Mouse (Mus musculus): ENCODE results near the gene Lrrc8a.

Lrrc8a gene

GRCm38 (mm10) chr2:30262840-30263441 is 25.4 kb downstream of the Lrrc8a start:
- DNase-seq: peak; percentile 66

DNA sequence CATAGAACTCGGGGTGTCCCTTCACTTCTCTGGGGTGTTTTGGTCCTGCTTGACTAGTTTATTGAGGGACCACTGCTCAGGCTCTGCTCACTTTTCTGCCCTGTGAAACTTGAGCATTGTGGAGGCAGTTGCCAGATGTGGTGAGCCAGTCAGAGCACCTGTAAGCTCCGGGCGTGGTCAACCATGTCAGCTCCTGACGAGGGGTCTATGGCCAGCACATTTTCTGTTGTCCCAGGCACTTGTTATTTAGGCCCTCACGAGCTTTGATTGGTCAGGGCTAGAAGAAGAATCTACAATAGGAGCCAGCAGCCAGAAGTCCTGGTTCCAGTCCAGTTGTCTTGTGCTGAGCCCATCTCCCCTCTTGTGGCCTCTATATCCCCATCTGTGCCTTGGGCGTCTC is 26.3 kb downstream of the Lrrc8a start:
- DNase-seq: no peak

DNA sequence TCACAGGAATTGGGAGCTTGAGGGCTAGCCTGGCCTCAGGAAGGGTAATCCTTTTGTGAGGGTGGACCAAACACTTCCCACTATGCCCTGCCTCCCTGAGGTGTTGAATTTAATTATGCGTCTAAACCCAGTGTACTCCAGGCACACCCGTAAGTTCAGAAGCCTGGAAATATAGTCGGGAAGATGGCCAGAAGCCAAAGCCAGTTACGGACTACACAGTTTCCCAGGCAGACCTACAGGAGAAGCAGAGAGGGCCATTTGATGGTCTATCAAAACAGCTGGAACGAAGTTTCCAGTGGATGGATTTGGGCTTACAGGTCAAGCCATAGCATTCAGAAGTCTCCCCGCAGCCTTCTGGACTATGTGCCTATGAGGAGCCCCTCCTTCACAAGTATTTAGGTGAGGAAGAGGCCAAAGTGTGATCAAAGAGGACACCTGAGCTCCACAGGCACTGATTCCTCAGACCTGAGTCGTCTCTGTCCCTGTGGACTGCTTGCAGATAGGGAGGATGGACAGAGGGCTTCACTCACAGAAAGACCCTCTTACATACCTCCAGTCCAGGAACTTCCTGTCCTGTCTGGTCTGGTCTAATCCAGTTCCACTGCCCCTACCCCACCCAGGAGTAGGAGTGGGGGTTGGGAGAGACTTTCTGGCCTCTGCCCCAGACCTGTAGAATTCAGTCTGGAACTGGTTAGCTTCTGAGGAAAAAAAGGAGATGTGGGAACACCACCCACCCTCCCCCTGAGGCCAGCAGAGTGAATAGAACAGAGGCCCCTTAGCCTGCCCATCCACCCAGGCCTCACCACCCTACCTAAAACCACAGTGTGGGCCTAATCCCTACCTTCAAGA is 27.4 kb downstream of the Lrrc8a start:
- no peak for DNase-seq

DNA sequence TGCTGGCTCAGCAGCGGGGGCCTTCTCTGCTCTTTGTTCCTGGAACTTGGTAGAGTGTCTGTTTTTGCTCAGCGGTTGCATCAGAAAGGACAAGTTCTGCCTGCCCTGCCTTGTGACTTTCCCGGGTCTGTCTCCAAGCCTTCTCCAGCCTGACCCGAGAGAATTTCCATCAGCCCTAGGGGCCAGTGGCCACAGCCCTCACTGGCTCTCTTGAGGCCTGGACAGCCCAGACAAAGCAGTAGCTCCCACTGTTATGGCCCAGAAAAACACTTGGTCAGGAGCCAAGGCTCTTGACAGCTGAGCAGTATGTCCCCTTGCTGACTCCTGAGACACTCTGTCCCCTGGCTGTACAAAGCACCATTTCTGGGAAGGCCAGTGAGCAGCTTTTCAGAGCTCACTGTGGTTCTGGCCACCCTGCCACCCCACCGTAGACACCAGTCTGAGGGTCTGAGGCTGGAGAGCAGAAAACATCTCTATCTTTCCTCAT is 28.3 kb downstream of the Lrrc8a start, which contains the start of gene Phyhd1:
TSS of gene Phyhd1 (plus strand) at position 437 of the 487 bp plus-strand sequence.
- peak; percentile 78 for DNase-seq

DNA sequence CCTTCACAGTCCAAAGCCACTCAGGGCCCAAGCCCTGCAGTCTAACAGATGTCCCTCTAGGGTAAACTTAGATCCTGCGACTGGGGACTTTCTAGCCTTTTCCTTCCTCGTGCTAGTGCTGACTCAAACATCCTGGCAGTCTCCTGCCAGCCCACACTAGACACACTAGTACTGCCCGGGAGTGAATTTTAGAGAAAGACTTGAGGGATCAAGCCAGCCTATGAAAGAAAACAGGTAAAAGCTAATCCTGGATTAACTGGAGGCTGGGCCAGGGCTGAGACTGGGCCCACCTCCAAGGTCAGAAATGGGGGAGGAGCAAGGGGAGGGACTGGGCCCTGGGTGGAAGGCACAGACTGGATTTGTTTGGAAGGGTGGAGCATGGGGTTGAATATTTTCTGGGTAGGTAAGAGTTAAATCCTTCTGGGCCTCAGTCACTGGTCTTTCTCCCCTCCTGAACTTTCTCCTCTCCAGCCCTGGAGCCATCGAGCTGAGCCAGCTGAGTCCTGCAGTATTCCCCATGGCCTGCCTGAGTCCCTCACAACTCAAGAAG is 29.0 kb downstream of the Lrrc8a start:
- DNase-seq: peak; percentile 73

- no peak for DNase-seq
Measured at GRCm38 (mm10) chr2:30267466-30267865, 30.0 kb downstream of the Lrrc8a start.

- no peak for DNase-seq
Measured at GRCm38 (mm10) chr2:30268371-30268770, 30.9 kb downstream of the Lrrc8a start.

GRCm38 (mm10) chr2:30269241-30269990 is 31.9 kb downstream of the Lrrc8a start:
- DNase-seq: no peak

GRCm38 (mm10) chr2:30270134-30270533 is 32.6 kb downstream of the Lrrc8a start:
- peak; percentile 68 for DNase-seq

GRCm38 (mm10) chr2:30280743-30281142 is 43.2 kb downstream of the Lrrc8a start, which contains the start of gene Gm28038:
Gene Gm28038, plus strand, starts transcription at chr2:30281043.
- no peak for DNase-seq

- DNase-seq: no peak
Measured at GRCm38 (mm10) chr2:30281651-30282050, 44.1 kb downstream of the Lrrc8a start.

GRCm38 (mm10) chr2:30283193-30283592 is 45.7 kb downstream of the Lrrc8a start:
- no peak for DNase-seq

DNA sequence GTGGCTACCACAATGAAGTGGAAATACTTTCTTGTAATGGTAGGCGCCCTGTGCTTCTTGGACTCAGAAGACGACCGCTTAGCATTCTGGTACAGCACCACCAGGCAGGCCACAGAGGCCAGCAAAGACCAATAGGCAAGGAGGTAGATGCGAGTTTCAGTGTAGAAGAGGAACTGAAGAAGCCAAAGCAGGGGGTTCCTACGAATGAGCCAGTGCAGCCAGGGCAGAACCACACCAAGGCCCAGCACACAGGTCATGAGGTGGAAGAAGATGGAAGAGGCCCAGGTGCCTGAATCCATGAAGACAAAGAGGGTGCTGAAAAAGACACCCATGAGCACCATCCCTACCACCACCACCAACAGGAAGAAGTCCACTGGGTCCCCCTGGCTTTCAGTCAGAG is 47.5 kb downstream of the Lrrc8a start:
- DNase-seq: no peak

DNA sequence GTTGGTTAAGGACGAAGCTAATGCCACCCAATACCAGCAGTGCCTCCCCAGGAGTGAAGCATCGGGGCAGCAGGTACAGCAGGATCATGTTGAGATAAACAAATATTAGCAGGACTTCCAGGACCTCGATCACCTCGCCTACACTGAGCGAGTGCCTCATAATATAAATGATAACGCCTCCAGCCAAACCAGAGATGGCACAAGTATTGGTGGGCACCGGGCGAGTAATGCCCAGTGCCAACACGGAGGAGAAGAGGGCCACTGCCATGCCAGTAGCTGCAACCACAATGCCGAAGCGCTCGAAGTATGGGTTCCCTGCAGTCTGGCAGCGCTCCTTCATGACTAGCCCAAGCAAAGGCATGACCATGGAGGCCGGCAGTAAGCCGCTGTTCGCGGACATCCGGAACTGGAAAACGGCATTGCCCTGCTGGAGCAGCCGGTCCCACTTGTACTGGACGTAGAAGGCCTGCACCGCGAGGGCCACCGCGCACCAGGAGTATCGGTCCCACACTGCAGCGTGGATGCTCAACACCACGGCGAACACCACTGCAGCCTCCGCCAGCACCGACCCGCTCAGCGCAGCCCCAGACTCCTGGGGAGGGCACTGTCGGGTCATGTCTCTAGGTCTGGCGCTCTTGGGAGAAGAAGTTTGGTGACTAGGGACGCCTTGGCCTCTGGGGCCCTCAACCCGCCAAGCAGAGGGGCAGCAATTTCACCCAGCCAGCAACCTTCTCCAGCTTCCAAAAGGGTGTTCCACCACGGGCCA is 48.1 kb downstream of the Lrrc8a start:
- no peak for DNase-seq

- peak; percentile 99 for DNase-seq
Measured at GRCm38 (mm10) chr2:30286192-30287026, 48.9 kb downstream of the Lrrc8a start, which contains the start of the genes Dolk and Nup188. Gene Dolk, minus strand, starts transcription at chr2:30286334. Gene Nup188, plus strand, starts transcription at chr2:30286397.

GRCm38 (mm10) chr2:30287027-30287373 is 49.5 kb downstream of the Lrrc8a start:
- DNase-seq: no peak

DNA sequence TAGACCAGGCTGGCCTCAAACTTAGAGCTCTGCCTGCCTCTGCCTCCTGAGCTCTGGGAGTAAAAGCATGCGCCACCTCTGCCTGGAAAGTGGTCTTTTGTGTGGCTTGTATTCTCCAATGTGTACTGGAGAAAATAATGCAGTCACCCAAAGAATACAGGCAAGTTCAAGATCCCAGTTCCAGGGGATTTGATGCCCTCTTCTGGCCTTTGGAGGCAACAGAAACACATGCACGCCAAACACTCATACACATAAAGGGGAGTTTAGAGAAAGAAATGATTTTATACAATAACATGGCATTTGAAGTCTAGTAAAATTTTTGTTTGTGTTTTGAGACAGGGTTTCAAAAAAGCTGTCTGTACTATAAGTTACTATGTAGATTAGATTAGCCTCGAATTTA is 62.0 kb downstream of the Lrrc8a start:
- peak; percentile 4 for DNase-seq

DNA sequence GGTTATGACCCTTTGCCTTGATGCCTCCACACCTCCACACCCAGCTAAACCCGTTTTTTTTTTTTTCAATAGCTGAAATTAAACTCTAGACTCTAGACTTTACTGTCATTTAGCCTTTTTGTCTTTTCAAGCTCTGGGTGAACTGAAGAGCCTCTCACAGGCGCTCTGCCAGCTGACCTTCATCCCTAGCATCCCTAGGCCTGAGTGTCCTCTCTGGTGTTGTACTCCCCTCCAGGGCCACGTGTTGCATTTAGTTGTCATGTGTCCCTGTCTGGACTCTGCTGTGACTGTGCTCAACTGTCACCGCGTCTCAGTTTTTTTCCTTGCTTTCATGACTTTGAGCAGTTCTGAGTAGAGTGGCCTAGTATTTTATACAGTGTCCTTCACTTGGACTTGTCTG is 62.5 kb downstream of the Lrrc8a start:
- DNase-seq: no peak

DNA sequence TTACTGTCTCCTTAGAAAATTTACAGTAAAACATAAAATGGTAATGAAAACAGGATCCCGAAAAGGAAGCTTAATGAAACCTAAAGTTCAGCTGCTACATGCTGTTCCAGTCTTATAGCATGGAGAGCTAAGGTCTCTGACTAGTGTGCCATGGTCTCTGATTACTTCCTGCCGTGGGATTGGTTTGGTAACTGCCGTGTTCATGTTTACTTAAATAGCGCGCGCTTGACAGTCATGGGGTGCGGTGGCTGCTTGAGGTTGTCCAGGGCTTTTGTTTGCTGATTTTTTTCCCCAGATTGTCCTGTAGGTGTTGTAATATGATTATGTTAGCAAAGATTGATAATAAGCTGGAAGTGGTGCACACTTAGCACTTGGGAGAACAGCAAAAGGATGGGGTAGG is 68.6 kb downstream of the Lrrc8a start:
- DNase-seq: no peak

- no peak for DNase-seq
Measured at GRCm38 (mm10) chr2:30309351-30309750, 71.8 kb downstream of the Lrrc8a start.

DNA sequence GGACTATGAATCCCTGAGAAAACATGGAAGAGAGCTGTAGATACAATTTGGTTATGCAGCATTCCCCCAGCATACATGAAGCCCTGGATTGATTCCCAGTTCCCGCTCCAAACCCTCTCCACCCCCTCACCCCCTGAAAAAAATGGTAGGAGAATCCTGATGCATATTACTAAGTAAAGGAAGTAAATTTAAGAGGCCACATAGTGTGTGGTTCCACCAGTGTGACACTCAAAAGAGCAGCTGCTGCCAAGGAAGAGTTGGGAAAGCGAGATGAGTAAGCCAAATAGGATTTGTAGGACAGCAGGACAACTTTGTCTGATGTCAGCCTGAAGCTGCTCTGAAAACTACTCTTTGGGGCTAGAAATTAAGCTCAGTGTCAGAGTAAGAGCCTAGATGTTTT is 74.0 kb downstream of the Lrrc8a start:
- DNase-seq: no peak
